Mouse (Mus musculus) limb, embryonic 14.5 days (tissue): ENCODE results near the gene Trf. TPM values are rescaled to one million over a fixed set of nuclear protein-coding genes. Genes with fewer than 3 reads are reported as not detected.

Source experiments
- ATAC-seq: fragments of 200-750 bp; cut with Nextera tagmentation; 2 replicates; pipeline ENCODE4 v1.8.0; 2017; ENCODE audit warnings: low read depth, moderate number of reproducible peaks, moderate TSS enrichment; ENCODE audit not compliant: low FRiP score
- DNase-seq: peaks from one replicate; pipeline ENCODE4 v3.0.0-alpha.2; 2015; ENCODE audit warnings: low spot score
- H3K27ac ChIP-seq: fragments of 300-500 bp; sonication (generic); replicated peaks from 2 replicates; pipeline ENCODE4 v1.5.1; 2014; ENCODE audit warnings: low read depth, mild to moderate bottlenecking, low read length, moderate library complexity, mixed read lengths
- H3K27me3 ChIP-seq: fragments of 300-500 bp; sonication (generic); 2 replicates; pipeline ENCODE4 v1.6.1; 2014; ENCODE audit warnings: low read length, mixed read lengths; ENCODE audit not compliant: control insufficient read depth, insufficient read depth
- H3K36me3 ChIP-seq: fragments of 300-500 bp; sonication (generic); 2 replicates; pipeline ENCODE4 v1.6.1; 2014; ENCODE audit warnings: mild to moderate bottlenecking, low read length, moderate library complexity, mixed read lengths; ENCODE audit not compliant: control insufficient read depth, insufficient read depth
- H3K4me1 ChIP-seq: fragments of 300-500 bp; sonication (generic); 2 replicates; pipeline ENCODE4 v1.6.1; 2014; ENCODE audit warnings: antibody characterized with exemption, low read length, mixed read lengths; ENCODE audit not compliant: control insufficient read depth, insufficient read depth
- H3K4me2 ChIP-seq: fragments of 300-500 bp; sonication (generic); replicated peaks from 2 replicates; pipeline ENCODE4 v1.6.1; 2014; ENCODE audit warnings: low read depth, mild to moderate bottlenecking, low read length, moderate library complexity; ENCODE audit not compliant: severe bottlenecking
- H3K4me3 ChIP-seq: fragments of 300-500 bp; sonication (generic); replicated peaks from 2 replicates; pipeline ENCODE4 v1.5.1; 2014; ENCODE audit warnings: low read length
- H3K9ac ChIP-seq: fragments of 300-500 bp; sonication (generic); 2 replicates; pipeline ENCODE4 v1.6.1; 2014; ENCODE audit warnings: mild to moderate bottlenecking, low read depth, low read length, moderate library complexity; ENCODE audit not compliant: severe bottlenecking
- H3K9me3 ChIP-seq: fragments of 300-500 bp; sonication (generic); 2 replicates; pipeline ENCODE4 v1.6.1; 2016; ENCODE audit warnings: low read length; ENCODE audit not compliant: control insufficient read depth
- POLR2A ChIP-seq: fragments of 200-500 bp; IDR thresholded peaks from 2 replicates; pipeline ENCODE4 v1.8.0; 2012; ENCODE audit warnings: inconsistent platforms, mild to moderate bottlenecking, moderate library complexity, borderline replicate concordance; ENCODE audit not compliant: insufficient read depth, insufficient read length; ENCODE audit errors: extremely low read depth
- WGBS: fragments of 180-500 bp; shearing (Covaris S2); extraction: QIAGEN DNeasy Blood & Tissue Kit; methylation state at CpG from one replicate; pipeline ENCODE4 v1.1.7; 2014; 5-methylcytosine and 5-hydroxymethylcytosine counted together
- polyA plus RNA-seq, 2 experiments: library from polyadenylated mRNA; depleted of rRNA in 1 of 2; stranded (reverse) in 1 of 2; unstranded in 1 of 2; fragments of >200 nt; fragmentation: Nextera tagmentation in 1 of 2; extraction: Ambion mirVana in 1 of 2; gene quantifications; 2 replicates each; pipeline versions ENCODE4 v1.2.1 to v1.2.3; 2012 to 2014

Gene Trf
- polyA plus RNA-seq, 2 experiments: 20.4 to 25.4 TPM

GRCm38 (mm10) chr9:103229037-103229867 is 992 bp downstream of the Trf start:
- no peak for DNase-seq
- H3K36me3 ChIP-seq: no peaks in the 10 kb centered on the region
- 0 out of 2 replicates have a peak, but pooled peaks cover 3% of the 10 kb centered on the region for H3K4me1 ChIP-seq
- H3K9ac ChIP-seq: no peak overlapping the region
- no peak for TF ChIP-seq POLR2A
- ATAC-seq: no peak
- H3K9me3 ChIP-seq: no peaks in the 10 kb centered on the region
- no peak overlapping the region for H3K4me3 ChIP-seq
- H3K4me2 ChIP-seq: no peak overlapping the region
- H3K27ac ChIP-seq: no peak overlapping the region
- H3K27me3 ChIP-seq: no peaks in the 10 kb centered on the region
- WGBS: 78% methylated on average over 15 of the region's 15 CpGs

- ATAC-seq (no peak), DNase-seq (no peak)
- WGBS: 76% methylated on average over 13 of the region's 13 CpGs
- Histone ChIP-seq H3K9ac (no peak overlapping the region), H3K4me3 (no peak overlapping the region), H3K9me3 (no peaks in the 10 kb centered on the region), H3K4me2 (no peak overlapping the region), H3K36me3 (no peaks in the 10 kb centered on the region), H3K27ac (no peak overlapping the region), H3K4me1 (0 out of 2 replicates have a peak, but pooled peaks cover 3% of the 10 kb centered on the region), H3K27me3 (no peaks in the 10 kb centered on the region)
- TF ChIP-seq POLR2A: no peak
These were observed 1.8 kb downstream of the Trf start for GRCm38 (mm10) chr9:103228370-103229003.

GRCm38 (mm10) chr9:103227760-103228159 is 2.5 kb downstream of the Trf start:
- DNase-seq (no peak), ATAC-seq (no peak)
- Histone ChIP-seq H3K27me3 (no peaks in the 10 kb centered on the region), H3K9me3 (no peaks in the 10 kb centered on the region), H3K27ac (no peak overlapping the region), H3K36me3 (no peaks in the 10 kb centered on the region), H3K4me2 (no peak overlapping the region), H3K4me1 (0 out of 2 replicates have a peak, but pooled peaks cover 3% of the 10 kb centered on the region), H3K4me3 (no peak overlapping the region), H3K9ac (no peak overlapping the region)
- no peak for TF ChIP-seq POLR2A
- WGBS: 85% methylated on average over 16 of the region's 16 CpGs

GRCm38 (mm10) chr9:103226806-103227205 is 3.4 kb downstream of the Trf start:
- ATAC-seq: no peak
- H3K9ac ChIP-seq: no peak overlapping the region
- no peaks in the 10 kb centered on the region for H3K27me3 ChIP-seq
- H3K27ac ChIP-seq: no peak overlapping the region
- H3K4me2 ChIP-seq: no peak overlapping the region
- WGBS: 88% methylated on average over 15 of the region's 15 CpGs
- no peak overlapping the region for H3K4me3 ChIP-seq
- 0 out of 2 replicates have a peak, but pooled peaks cover 3% of the 10 kb centered on the region for H3K4me1 ChIP-seq
- no peaks in the 10 kb centered on the region for H3K9me3 ChIP-seq
- no peaks in the 10 kb centered on the region for H3K36me3 ChIP-seq
- no peak for DNase-seq
- TF ChIP-seq POLR2A: no peak

- no peaks in the 10 kb centered on the region for H3K9me3 ChIP-seq
- TF ChIP-seq POLR2A: no peak
- ATAC-seq (no peak), DNase-seq (no peak)
- no peak overlapping the region for H3K9ac ChIP-seq
- H3K4me1 ChIP-seq: 0 out of 2 replicates have a peak, but pooled peaks cover 2% of the 10 kb centered on the region
- H3K27me3 ChIP-seq: no peaks in the 10 kb centered on the region
- no peaks in the 10 kb centered on the region for H3K36me3 ChIP-seq
- 58% methylated on average over 3 of the region's 3 CpGs for WGBS
- H3K27ac ChIP-seq: no peak overlapping the region
- no peak overlapping the region for H3K4me2 ChIP-seq
- H3K4me3 ChIP-seq: no peak overlapping the region
These were observed 4.8 kb downstream of the Trf start for GRCm38 (mm10) chr9:103225464-103225863.
